Mouse (Mus musculus) MEL (cell line): ENCODE measurements around the gene Tnfrsf21. TPM values are rescaled to one million over a fixed set of nuclear protein-coding genes. Genes with fewer than 3 reads are reported as not detected.

ENCODE experiments used
- DNase-seq: peaks from one replicate; pipeline ENCODE4 v3.0.0; 2011; ENCODE audit warnings: low read depth, low spot score
- H3K27ac ChIP-seq: 2 replicates; pipeline ENCODE4 v1.5.1; 2012; ENCODE audit warnings: low read depth, mild to moderate bottlenecking, control low read depth, low read length, moderate library complexity; ENCODE audit not compliant: control insufficient read depth
- H3K27me3 ChIP-seq, 2 experiments: fragments of 150-350 bp in 1 of 2; sonication (generic) in 1 of 2; 2 replicates each; pipeline ENCODE4 v1.6.1; 2012; ENCODE audit warnings: low read length in 2 of 2, mild to moderate bottlenecking in 2 of 2, improper control_type of control experiment in 1 of 2, moderate library complexity in 1 of 2; ENCODE audit not compliant: insufficient read depth in 2 of 2, control insufficient read depth in 1 of 2
- H3K36me3 ChIP-seq, 2 experiments: 2 replicates each; pipeline ENCODE4 v1.6.1; 2012 to 2014; ENCODE audit warnings: low read length in 2 of 2, improper control_type of control experiment in 1 of 2, inconsistent platforms in 1 of 2, mild to moderate bottlenecking in 1 of 2; ENCODE audit not compliant: insufficient read depth in 2 of 2, control insufficient read depth in 1 of 2
- H3K4me1 ChIP-seq, 2 experiments: fragments of 150-350 bp in 1 of 2; sonication (generic) in 1 of 2; 2 replicates each; pipeline ENCODE4 v1.6.1; 2012; ENCODE audit warnings: low read length in 2 of 2, improper control_type of control experiment in 1 of 2, mild to moderate bottlenecking in 1 of 2; ENCODE audit not compliant: insufficient read depth in 2 of 2, control insufficient read depth in 1 of 2
- H3K4me3 ChIP-seq, 2 experiments: fragments of 150-350 bp in 1 of 2; sonication (generic) in 1 of 2; 2 replicates each; pipeline ENCODE4 v1.5.1; 2012; ENCODE audit warnings: low read depth in 2 of 2, low read length in 2 of 2, mild to moderate bottlenecking in 2 of 2, moderate library complexity in 2 of 2, control low read depth in 1 of 2, improper control_type of control experiment in 1 of 2; ENCODE audit not compliant: control insufficient read depth in 1 of 2, insufficient read depth in 1 of 2
- H3K79me2 ChIP-seq: 2 replicates; pipeline ENCODE4 v1.6.1; 2012; ENCODE audit warnings: mild to moderate bottlenecking, low read length, moderate library complexity; ENCODE audit not compliant: control insufficient read depth, poor library complexity, insufficient read depth
- H3K9ac ChIP-seq: 2 replicates; pipeline ENCODE4 v1.6.1; 2012; ENCODE audit warnings: low read depth, mild to moderate bottlenecking, control low read depth, low read length, moderate library complexity; ENCODE audit not compliant: control insufficient read depth, poor library complexity, severe bottlenecking
- H3K9me3 ChIP-seq: fragments of 150-350 bp; sonication (generic); replicated peaks from 2 replicates; pipeline ENCODE4 v1.6.1; 2012; ENCODE audit warnings: mild to moderate bottlenecking, low read length, improper control_type of control experiment, moderate library complexity; ENCODE audit not compliant: insufficient read depth
- BHLHE40 ChIP-seq: IDR thresholded peaks from 2 replicates; pipeline ENCODE4 v1.6.1; 2012; ENCODE audit warnings: low read depth, mild to moderate bottlenecking, inconsistent platforms, low read length, improper control_type of control experiment, borderline replicate concordance
- CTCF ChIP-seq, 3 experiments: IDR thresholded peaks in 2 of 3; conservative IDR thresholded peaks in 1 of 3; 2 replicates each; pipeline ENCODE4 v1.5.1; 2011 to 2012; ENCODE audit warnings: low read length in 3 of 3, low read depth in 2 of 3, mild to moderate bottlenecking in 2 of 3, improper control_type of control experiment in 1 of 3, inconsistent platforms in 1 of 3, mixed read lengths in 1 of 3, moderate library complexity in 1 of 3; ENCODE audit not compliant: control insufficient read depth in 1 of 3, insufficient read depth in 1 of 3, poor library complexity in 1 of 3, severe bottlenecking in 1 of 3
- E2F4 ChIP-seq: IDR thresholded peaks from 2 replicates; pipeline ENCODE4 v1.6.1; 2011; ENCODE audit warnings: low read depth, low read length, improper control_type of control experiment, borderline replicate concordance
- ELF1 ChIP-seq: IDR thresholded peaks from 2 replicates; pipeline ENCODE4 v1.6.1; 2014; ENCODE audit warnings: low read depth, mild to moderate bottlenecking, inconsistent platforms, low read length, improper control_type of control experiment, moderate library complexity
- ETS1 ChIP-seq: IDR thresholded peaks from 2 replicates; pipeline ENCODE4 v1.6.1; 2012; ENCODE audit warnings: low read depth, mild to moderate bottlenecking, inconsistent platforms, low read length, improper control_type of control experiment, moderate library complexity
- GATA1 ChIP-seq: IDR thresholded peaks from 2 replicates; pipeline ENCODE4 v1.6.1; 2011; ENCODE audit warnings: low read depth, low read length, improper control_type of control experiment
- JUND ChIP-seq: IDR thresholded peaks from 2 replicates; pipeline ENCODE4 v1.6.1; 2011; ENCODE audit warnings: low read depth, mild to moderate bottlenecking, improper control_type of control experiment, low read length
- MAX ChIP-seq: IDR thresholded peaks from 2 replicates; pipeline ENCODE4 v1.6.1; 2011; ENCODE audit warnings: low read length, improper control_type of control experiment
- MAZ ChIP-seq: IDR thresholded peaks from 2 replicates; pipeline ENCODE4 v1.6.1; 2012; ENCODE audit warnings: low read depth, mild to moderate bottlenecking, inconsistent platforms, low read length, improper control_type of control experiment
- NELFE ChIP-seq: IDR thresholded peaks from 2 replicates; pipeline ENCODE4 v1.6.1; 2011; ENCODE audit warnings: low read depth, low read length, improper control_type of control experiment
- POLR2AphosphoS2 ChIP-seq: IDR thresholded peaks from 2 replicates; pipeline ENCODE4 v1.6.1; 2011; ENCODE audit warnings: low read length, improper control_type of control experiment
- RAD21 ChIP-seq: IDR thresholded peaks from 2 replicates; pipeline ENCODE4 v1.6.1; 2011; ENCODE audit warnings: mild to moderate bottlenecking, low read depth, low read length, improper control_type of control experiment
- RCOR1 ChIP-seq: IDR thresholded peaks from 2 replicates; pipeline ENCODE4 v1.6.1; 2012; ENCODE audit warnings: low read depth, mild to moderate bottlenecking, inconsistent platforms, low read length, improper control_type of control experiment
- TAL1 ChIP-seq: IDR thresholded peaks from 2 replicates; pipeline ENCODE4 v1.6.1; 2012; ENCODE audit warnings: mild to moderate bottlenecking, inconsistent platforms, low read length, moderate library complexity, mixed read lengths
- TBP ChIP-seq: IDR thresholded peaks from 2 replicates; pipeline ENCODE4 v1.8.0; 2011; ENCODE audit warnings: low read depth, low read length, improper control_type of control experiment
- USF1 ChIP-seq: IDR thresholded peaks from 2 replicates; pipeline ENCODE4 v1.6.1; 2014; ENCODE audit warnings: low read depth, mild to moderate bottlenecking, inconsistent platforms, low read length, improper control_type of control experiment, moderate library complexity
- ZC3H11A ChIP-seq: IDR thresholded peaks from 2 replicates; pipeline ENCODE4 v1.6.1; 2012; ENCODE audit warnings: low read depth, mild to moderate bottlenecking, inconsistent platforms, low read length, improper control_type of control experiment
- polyA plus RNA-seq, 2 experiments: library from polyadenylated mRNA; stranded (reverse) in 1 of 2; unstranded in 1 of 2; fragments of >175 nt in 1 of 2; fragments of >200 nt in 1 of 2; gene quantifications; 2 replicates each; pipeline versions ENCODE4 v1.2.1 to v1.2.4; 2012; ENCODE audit warnings: low replicate concordance in 2 of 2, low read depth in 1 of 2; ENCODE audit not compliant: insufficient read length in 2 of 2, insufficient read depth in 1 of 2, missing spikeins in 1 of 2
- total RNA-seq: library from RNA; depleted of rRNA; stranded (reverse); fragments of 300-350 nt; gene quantifications from 2 replicates; pipeline ENCODE4 v1.2.3, GENCODE M21; 2012

Tnfrsf21 gene
- total and polyA plus RNA-seq, 3 experiments = not detected

GRCm38 (mm10) chr17:43133106-43133505 is 116.8 kb downstream of the Tnfrsf21 start:
- no peak for DNase-seq
- no peak overlapping the region for H3K9ac ChIP-seq
- H3K79me2 ChIP-seq = no peaks in the 10 kb centered on the region
- H3K9me3 ChIP-seq = no peaks in the 10 kb centered on the region
- no peak overlapping the region for H3K4me3 ChIP-seq
- H3K27ac ChIP-seq = no peak overlapping the region
- TF ChIP-seq CTCF (IDR thresholded peaks at IDR 0.05 in 2 of 3, conservative IDR thresholded peaks at IDR 0.05 in 1 of 3; ENCODE audit: control insufficient read depth in 1 of 3, insufficient read depth in 1 of 3, low read depth in 2 of 3, low read length in 3 of 3, poor library complexity in 1 of 3, severe bottlenecking in 1 of 3) = no peak
- H3K27me3 ChIP-seq = no peaks in the 10 kb centered on the region
- H3K4me1 ChIP-seq = no peaks in the 10 kb centered on the region
- no peaks in the 10 kb centered on the region for H3K36me3 ChIP-seq

- DNase-seq = no peak
- Histone ChIP-seq H3K79me2 (no peaks in the 10 kb centered on the region), H3K27ac (no peak overlapping the region), H3K9ac (no peak overlapping the region), H3K36me3 (no peaks in the 10 kb centered on the region), H3K27me3 (no peaks in the 10 kb centered on the region), H3K4me3 (no peak overlapping the region), H3K4me1 (no peaks in the 10 kb centered on the region), H3K9me3 (no peaks in the 10 kb centered on the region)
- TF ChIP-seq ELF1 (no peak), JUND (no peak), USF1 (no peak), BHLHE40 (no peak), E2F4 (no peak), ETS1 (no peak), RAD21 (no peak), GATA1 (no peak), NELFE (no peak)
Observed at GRCm38 (mm10) chr17:43134991-43135390, 118.6 kb downstream of the Tnfrsf21 start.

- Histone ChIP-seq H3K79me2 (no peaks in the 10 kb centered on the region), H3K9ac (no peak overlapping the region), H3K9me3 (no peaks in the 10 kb centered on the region), H3K27me3 (no peaks in the 10 kb centered on the region), H3K27ac (no peak overlapping the region), H3K4me1 (no peaks in the 10 kb centered on the region), H3K4me3 (no peak overlapping the region), H3K36me3 (no peaks in the 10 kb centered on the region)
- DNase-seq = no peak
- TF ChIP-seq BHLHE40 (no peak), ZC3H11A (no peak), CTCF (IDR thresholded peaks at IDR 0.05 in 2 of 3, conservative IDR thresholded peaks at IDR 0.05 in 1 of 3; ENCODE audit: control insufficient read depth in 1 of 3, insufficient read depth in 1 of 3, low read depth in 2 of 3, low read length in 3 of 3, poor library complexity in 1 of 3, severe bottlenecking in 1 of 3) (no peak), POLR2AphosphoS2 (no peak), ELF1 (no peak), TAL1 (no peak), MAZ (no peak), RCOR1 (no peak), MAX (no peak), TBP (no peak)
Observed at GRCm38 (mm10) chr17:43135398-43136265, 119.3 kb downstream of the Tnfrsf21 start.
